Mouse (Mus musculus): Measurements from ENCODE around the gene Tesk2. TPM values are rescaled to one million over a fixed set of nuclear protein-coding genes. Genes with fewer than 3 reads are reported as not detected.
A peak's percentile ranks its signal among the peaks of the same experiment; 100 is the strongest.

Gene Tesk2
- total RNA-seq, 2 experiments from 2014 or later: 5.1 to 5.7 TPM

DNA sequence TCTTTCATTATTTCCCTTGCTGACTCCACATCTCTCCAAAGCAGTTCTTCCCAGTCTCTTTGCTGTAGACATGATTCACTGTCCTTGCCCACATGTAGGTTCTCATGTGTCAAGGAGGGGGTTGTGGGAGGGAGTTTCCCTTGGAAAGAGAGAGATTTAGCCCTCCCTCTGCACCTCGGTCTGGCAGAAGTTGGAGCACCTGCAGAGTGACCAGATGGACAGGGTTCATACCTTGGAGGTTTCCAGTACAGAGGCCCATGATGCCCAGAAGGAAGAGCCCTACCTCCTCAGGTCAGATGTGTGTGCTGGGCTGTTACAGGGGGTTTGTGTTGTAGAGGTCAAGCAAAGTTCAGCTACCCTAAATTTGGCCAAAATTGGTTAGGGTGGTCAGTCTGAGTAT, 8.2 kb upstream of the Tesk2 start:
- DNase-seq: no peak

DNA sequence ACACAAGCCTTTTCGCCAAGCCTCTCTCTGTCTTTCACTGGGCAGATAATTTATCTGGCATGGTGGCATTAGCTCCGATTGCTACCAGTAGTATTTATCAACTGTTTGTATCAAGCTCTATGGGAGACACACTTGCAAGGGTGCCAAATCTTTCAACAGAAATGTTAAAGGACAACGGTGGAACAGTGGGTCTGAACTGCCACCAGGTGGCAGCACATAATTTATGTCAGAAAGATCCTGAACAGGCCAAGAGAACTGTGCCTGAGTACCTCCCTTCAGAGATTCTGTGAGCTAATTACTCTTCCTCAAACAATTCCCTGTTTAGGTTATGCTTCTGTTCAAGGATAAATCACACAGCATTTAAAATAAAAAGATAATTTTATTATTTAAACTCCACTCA, 1.4 kb upstream of the Tesk2 start:
- DNase-seq: peak; percentile 81

DNA sequence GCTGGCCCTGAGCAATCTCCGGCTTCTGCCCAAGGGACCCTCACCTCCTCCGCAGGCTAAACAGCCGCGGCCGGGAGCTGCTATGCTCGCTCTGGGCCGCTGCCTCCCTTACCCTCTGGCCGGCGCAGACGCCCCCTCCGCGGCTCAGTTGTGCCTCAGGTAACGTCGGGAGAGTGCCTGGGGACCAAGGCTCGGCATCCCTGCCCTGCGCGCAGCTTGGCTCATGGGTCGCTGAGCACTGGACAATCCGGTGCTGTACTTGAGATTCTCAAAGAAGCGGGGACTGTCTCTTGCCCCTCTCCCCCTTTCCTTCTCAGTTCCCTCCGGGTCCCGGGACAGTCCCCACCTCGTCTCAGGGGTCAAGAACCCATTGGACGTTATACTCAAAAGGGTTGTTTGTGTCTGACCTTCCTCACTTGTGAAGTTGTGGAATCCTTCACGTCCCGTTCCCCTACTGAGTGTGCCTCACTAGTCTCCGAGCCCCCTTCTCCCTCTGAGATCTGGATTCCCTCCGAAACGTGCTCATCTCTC, 415 bp downstream of the Tesk2 start:
- DNase-seq: no peak

DNA sequence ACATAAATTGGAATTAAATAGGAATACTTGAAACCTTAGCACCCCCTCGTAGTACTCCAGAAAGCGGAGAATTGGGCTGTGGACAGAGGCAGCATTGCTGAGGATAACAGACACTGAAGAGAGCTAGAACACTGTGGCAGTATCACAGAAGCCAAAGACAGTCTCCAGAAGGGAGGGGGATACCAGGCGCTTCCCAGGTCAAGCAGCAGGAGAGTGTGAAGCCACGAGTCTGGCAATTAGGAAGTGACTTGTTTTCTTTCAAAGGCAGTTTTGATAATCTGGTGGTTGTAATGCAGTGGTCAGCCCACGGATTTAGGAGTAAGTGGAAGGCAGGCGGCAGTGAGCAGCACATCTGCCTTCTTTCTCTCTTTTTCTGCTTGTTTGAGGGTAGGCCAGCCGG, 1.5 kb downstream of the Tesk2 start:
- DNase-seq: no peak

DNA sequence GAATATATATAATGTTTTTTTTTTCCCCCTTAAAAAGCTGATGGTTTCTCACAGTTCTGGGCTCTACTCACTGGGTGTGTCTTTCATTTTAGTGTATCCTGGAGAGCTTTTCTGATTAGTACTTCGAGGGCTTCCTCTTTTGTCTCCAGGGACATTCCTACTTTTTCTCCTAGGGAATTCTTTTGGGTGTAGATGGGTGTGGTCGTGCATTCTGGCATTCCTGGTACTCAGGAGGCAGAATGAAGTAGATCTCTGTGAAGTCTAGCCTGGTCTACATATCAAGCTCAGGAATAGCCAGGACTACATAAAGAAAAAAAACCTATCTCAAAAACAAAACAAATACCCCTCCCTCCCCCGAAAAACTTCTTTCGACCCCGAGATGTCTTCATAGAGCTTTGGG, 4.7 kb downstream of the Tesk2 start:
- DNase-seq: no peak

DNA sequence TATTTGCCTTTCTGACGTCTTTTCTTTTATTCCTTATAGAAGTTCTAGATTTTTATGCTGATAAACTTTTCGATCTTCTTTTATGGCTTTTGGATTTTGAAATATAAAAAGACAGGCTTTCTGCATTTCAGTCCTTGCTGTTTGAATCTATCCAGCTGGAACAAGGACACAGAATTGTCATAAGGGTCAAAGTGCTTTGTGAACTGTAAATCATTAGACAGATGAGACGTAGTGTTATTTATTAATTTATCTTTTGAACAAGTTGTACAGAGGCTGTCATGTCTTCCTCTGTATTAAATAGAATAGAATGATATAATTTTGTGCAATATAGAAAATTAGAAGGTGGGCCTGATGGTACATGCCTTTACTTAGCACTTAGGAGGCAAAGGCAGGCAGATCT, 6.7 kb downstream of the Tesk2 start:
- no peak for DNase-seq

DNA sequence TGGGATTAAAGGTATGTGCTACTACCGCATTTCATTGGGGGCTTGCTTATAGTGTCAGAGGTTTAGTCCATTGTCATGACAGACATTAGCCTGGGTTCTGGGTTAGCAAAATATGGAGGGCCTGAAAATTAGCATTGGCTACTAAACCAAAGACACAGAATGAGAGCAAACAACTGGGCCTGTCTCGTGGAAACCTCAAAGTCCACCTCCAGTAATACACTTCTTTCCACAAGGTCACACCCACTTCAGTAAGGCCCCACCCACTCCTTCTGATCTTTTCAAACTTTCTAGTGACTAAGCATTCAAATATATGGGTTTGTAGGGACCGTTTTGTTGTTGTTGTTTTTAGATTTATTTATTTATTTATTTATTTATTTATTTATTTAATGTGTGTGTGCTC, 8.8 kb downstream of the Tesk2 start:
- DNase-seq: no peak

DNA sequence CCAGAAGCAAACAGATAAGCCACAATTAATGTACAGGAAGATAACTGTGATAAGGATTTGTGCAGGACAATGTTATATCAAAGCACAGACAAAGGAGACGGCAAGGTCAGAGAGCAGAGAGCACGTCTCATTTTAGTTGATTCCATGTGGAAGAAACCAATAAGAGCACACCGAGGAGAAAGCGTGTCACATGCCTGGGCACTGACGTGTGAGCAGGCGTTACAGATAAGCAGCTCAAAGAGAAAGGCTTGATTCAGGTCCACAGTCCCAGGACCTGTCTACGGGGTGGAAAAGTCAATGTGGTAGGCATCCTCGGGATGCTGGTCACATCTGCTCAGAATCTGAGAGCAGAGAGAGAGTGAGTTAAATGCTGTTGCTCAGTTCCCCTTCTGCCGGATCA, 10.3 kb downstream of the Tesk2 start:
- no peak for DNase-seq

DNA sequence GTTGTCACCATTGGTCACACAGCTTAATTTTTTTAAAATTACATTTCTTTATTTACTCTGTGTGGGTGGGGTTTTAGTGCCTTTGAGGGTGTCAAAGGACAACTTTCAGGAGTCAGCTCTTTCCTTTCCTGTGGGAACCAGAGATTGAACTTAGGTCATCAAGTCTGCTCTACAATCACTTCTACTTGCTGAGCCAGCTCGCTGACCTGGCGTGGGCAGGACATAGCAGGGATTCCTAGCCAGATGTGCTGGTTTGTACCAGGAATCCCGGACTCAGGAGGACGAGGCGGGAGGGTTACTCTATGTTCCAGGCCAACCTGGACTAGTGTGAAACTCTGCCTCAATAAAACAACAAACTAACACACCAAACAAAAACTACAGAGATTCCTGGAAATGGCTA, 11.6 kb downstream of the Tesk2 start:
- no peak for DNase-seq

DNA sequence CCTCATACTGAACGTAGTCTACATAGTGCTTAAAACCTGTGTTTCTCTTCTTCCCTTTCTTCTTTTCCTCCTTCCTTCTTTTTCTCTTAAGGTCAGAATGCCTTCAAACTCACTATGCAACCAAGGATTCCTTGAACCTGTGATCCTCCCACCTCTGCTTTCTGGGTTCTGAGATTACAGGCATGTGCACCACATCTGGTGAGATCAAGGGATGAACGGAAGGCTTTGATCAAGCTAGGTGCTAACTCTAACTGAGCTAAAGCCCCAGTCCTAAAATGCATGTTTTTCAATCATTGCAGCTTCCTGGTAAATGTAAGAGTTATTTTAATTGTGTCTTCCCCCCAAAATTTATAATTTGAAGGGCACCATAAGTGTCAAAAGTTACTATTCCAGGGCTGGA, 14.2 kb downstream of the Tesk2 start:
- no peak for DNase-seq

DNA sequence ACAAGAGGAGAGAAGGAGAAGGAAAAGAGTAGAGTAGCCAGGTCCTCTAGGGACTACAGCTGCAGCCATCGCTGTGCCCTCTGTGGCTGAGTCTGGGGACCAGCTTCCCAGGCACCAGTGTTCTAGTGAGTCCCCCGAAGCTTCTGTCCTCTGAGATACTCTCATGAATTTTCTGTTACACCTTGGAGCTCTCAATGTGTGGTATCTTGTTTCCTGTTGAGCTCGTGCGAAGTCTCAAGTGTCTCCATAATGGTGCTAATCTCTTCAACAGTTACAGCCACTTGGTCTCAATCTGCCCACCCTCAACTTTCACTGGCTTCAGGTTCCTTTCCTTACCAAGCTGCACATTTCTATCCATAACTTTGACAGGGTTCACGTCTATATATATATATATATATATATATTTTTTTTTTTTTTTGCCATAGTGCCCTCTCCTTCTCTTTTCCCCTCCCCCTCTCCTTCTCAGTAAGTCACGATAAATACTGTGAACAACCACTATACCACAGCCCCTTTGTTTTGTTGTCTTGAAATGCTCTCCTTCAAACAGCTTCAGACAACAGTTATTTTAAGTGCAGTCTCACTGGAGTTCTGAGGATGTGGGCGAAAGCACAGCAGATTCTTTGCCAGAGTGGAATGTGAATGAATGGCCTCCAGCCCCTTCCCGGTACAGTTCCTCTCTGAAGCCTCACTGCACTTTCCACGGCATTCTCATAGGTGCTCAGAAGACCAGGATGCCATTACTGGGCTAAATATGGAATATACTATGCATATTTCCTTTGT, 18.4 kb downstream of the Tesk2 start:
- no peak for DNase-seq

DNA sequence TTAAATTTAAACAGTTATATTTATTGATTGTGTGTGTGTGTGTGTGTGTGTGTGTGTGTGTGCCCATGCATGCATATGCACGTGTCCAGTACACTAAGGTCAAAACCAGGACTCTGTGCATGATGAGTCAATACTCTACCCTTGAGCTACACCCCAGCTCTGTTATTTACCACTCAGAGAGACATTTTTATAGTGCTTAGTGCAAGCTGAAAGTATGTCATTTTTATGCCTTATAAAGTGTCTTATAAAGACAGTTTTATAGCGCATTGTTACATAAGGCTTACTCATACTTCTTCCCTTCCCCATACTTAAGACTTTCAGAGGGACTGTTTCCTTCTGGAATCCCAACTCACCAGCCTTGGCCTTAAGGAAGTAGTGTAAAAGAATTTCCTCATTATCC, 29.0 kb downstream of the Tesk2 start:
- DNase-seq: no peak

DNA sequence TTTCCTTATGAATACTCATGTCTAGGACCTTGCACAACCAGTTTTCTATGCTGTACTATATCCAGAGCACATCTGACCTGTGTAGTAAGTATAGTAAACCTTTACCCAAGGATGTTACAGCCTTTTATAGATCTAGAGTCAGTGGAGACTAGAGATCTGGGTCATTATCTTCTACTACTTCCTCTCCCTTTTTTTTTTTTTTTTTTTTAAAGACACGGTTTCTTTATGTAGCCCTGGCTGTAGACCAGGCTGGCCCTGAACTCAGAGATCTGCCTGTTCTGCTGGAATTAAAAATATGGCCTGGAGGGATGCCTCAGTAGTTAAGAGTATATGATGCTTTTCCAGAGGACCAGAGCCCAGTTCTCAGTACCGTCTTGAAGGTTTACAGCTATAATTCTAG, 41.2 kb downstream of the Tesk2 start:
- DNase-seq: no peak

DNA sequence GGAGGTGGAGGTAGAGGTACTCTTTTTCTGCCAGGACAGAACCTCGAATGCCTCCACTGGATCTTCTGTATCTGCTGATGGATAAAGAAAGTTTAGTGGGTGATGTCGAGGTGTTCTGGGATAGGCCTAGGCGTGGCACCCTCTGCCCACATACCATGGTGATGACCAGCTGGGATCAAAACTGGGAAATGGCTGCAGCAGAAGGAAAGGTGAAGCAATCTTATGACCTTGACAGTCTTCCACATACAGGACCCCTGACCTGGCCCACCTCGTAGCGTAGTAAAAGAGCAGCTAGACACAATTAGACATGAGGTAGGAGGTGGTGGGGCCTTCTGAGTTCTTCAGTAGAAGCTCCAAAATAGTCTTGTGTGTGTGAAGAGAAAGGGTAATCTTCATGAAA, 43.3 kb downstream of the Tesk2 start:
- DNase-seq: no peak

DNA sequence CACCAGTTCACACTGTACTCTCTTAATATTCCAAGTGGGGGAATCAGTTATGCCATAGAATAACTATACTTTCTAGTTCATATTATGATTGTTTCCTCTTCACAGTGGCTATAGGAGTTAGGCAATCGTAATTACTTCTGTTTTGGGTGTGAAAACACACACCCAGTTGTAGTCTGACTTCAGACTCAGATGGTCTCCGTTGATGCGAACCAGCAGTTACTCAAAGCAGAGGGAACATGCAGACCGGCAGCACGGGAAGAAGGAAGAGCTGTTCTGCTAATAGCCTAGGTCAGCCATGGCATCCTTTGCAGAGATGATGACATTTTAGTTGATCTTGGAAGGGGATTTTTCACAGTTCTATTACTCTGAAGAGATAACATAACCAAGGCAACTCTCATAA, 47.8 kb downstream of the Tesk2 start:
- no peak for DNase-seq

DNA sequence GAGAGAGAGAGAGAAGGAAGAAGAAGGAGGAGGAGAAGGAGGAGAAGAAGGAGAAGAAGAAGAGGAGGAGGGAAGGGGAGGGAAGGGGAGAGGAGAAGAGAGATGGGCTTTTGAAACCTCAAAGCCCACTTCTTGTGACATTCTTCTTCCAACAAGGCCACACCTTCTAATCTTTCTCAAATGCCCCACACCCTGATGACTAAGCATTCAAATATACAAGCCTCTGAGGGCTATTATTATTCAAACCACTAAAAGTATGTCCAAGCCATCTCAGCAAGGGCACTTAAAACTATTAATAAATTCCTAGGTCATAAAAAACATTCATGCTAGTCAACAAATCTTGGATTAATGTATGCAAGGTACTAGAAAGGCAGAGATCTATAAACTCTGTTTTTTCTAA, 48.3 kb downstream of the Tesk2 start:
- DNase-seq: no peak

DNA sequence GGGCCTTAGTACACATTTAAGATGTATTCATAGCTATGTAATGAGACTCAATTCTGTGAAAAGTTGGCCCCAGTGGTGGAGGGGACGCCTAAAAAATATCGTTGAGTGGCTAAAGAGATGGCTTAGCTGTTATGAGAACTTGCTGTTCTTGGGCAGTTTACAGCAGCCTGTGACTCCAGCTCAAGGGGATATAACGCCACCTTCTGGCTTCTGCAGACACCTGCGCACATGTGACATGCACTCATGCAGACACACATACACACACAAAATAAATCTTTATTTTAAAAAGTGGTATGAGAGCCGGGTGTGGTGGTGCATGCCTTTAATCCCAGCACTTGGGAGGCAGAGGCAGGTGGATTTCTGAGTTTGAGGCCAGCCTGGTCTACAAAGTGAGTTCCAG, 55.6 kb downstream of the Tesk2 start:
- no peak for DNase-seq

DNA sequence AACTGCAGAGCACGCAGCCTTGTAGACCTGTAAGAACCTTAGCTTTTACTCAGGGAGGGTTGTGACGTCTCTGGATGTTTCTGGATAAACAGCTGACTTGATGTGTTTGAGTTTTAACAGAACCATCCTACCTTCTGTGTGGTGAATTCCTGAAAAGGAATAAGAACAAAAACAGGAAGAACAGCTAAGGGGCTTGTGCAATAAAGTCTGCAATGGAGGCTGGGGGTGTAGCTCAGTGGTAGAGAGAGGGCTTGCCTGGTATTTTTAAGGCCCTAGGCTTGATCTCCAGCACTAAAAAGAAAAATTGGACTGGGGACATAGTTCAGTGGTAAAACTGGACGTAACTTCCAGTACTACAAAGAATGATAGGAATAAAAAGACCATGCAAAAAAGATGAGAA, 56.3 kb downstream of the Tesk2 start:
- no peak for DNase-seq

DNA sequence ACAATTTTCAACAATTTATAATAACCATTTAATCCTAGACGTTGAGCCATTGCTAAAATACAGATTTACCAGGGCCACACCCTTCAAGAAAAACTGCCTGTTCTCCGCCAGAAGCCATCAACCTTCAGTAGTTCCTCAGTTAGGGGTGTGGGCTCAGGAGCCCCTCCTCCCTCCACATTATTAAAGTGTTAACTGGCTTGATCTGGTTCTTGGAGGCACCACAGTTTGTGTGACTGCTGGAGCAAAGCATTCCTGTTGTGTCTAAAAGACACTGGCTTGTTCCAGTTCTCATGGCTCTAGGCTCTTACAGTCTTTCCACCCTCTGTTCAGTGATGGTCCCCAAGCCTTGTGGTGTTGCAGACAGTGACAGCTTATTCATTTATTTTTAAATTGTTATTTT, 59.8 kb downstream of the Tesk2 start:
- no peak for DNase-seq

DNA sequence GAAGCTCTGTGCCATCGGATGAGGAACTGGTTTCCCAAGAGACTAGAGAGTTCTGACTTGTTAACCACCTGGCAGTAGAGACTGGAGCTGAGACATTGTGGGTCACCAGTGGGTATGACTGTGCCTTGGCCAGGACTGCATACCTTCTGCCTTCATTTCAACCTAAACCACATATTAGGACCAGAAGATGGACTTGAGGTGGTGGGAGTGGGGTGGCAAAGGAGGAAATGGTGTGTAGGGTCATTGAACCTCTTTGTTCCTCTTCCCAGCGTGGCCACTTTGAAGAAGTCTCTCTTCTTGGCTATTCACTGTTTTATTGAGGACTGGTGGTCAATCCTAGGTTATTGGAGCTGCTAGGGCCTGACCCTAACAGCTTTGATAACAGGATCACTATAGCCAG, 60.6 kb downstream of the Tesk2 start:
- no peak for DNase-seq

DNA sequence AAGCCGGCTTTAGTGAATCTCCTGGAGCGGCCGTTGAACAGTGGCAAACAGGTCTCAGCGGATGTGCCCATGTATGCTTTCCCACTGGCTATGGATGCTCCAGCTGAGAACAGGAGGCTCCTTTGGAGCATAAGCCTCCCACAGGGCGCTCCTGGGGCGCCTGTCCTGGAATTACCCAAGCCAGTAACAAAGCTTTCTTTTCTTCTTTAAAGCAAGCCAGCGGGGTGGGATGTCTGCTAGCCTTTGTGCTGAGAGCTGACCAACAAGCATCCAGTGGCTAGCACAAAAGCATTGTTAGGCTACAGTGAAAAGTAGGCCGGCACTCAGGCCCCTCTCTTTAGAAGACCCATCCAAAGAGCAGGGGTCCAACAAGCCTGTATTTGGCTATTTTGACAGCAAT, 61.4 kb downstream of the Tesk2 start:
- DNase-seq: no peak

DNA sequence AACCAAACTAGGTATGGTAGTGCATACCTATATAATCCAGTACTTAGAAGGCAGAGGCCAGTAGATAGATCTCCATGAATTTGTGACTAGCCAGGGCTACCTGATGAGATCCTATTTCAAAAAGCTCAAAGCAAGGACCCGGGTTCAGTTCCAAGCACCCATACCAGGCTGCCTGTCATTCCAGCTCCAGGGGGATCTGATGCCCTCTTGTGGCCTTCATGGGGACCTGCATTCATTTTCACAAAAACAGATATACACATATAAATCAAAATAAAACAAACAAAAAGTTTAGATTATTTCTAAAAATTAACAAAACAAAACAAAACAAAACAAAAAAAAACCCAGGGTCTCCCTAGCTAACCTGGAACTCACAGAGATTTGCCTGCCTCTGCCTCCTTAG, 65.8 kb downstream of the Tesk2 start:
- DNase-seq: no peak

DNA sequence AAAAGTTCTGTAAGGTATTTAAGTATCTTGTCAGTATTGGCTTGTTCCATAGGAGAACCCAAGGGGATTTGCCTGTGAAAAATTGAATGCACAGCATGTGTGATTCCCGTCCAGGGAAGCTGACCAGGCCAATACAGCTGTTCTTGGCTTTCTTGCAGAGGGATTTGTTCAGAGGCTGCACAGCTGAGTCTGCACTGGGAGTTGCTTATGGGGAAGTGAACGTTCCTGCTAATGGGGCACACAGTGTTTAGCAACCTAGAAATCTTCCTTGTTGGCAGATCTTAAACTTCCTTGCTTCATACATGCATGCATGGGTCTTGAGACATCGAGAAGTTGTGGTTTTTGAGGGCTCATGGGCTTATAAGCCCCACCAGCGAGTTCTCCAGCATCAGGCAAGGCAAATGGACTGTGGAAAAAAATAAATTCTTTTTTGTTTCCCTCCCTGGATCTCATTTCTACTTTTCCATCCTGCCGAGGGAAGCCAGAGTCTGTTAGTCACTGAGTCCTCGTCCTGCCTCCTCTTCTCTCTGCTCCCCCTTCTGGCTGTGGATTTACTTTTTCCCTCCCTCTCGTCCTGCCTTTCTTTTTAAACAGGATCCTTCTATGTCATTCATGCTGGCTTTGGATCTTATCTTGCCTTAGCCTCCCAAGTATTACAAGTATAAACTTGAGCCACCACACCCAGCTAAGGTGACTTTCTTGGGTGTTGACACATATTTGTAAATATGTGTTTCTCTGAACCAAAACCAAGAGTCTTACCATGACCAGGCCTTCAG, 67.4 kb downstream of the Tesk2 start:
- DNase-seq: no peak

DNA sequence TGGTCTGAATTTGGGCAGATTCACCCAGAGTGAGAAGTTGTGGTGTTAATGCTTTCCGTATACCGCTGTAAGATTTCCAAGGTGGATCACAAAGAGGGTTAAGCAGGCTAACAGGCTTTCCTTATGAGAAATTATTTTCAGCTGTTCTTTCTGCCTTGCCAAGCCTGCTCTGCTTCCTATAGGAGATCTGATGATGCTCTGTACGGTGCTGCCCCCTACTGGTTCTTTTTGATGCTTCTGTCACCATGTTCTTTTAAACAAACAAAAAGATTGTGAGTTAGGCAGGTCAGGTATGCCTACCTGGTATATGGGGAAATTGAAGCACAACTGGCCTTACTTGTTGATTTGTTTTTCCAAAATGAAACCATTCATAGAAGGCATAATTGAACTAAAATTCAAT, 68.2 kb downstream of the Tesk2 start:
- DNase-seq: peak; percentile 87
